Mouse (Mus musculus): ENCODE data around the gene Lrrc36. TPM values are rescaled to one million over a fixed set of nuclear protein-coding genes. Genes with fewer than 3 reads are reported as not detected.

Gene Lrrc36
- polyA plus RNA-seq, 1 experiment from 2014 or later = 0.38 TPM

GRCm38 (mm10) chr8:105509997-105510735 is 96.8 kb downstream of the Lrrc36 start:
- no peak overlapping the region for H3K9ac ChIP-seq (ENCODE audit: low read length)
- no peak overlapping the region for H3K4me2 ChIP-seq (ENCODE audit: low read length)
- H3K27ac ChIP-seq (replicated peaks in 1 of 2; ENCODE audit: control insufficient read depth in 1 of 2, insufficient read depth in 1 of 2, low read depth in 2 of 2, low read length in 2 of 2) = no peak overlapping the region
- no peak for ATAC-seq (ENCODE audit: insufficient number of reproducible peaks, insufficient read depth, low FRiP score, low read depth)
- H3K4me3 ChIP-seq (ENCODE audit: control insufficient read depth in 1 of 2, insufficient read depth in 1 of 2, low read depth in 1 of 2, low read length in 2 of 2) = no peak overlapping the region
- H3K27me3 ChIP-seq (ENCODE audit: control insufficient read depth, insufficient read depth, low read length) = no peaks in the 10 kb centered on the region
- H3K4me1 ChIP-seq (ENCODE audit: control insufficient read depth in 2 of 2, insufficient read depth in 2 of 2, low read length in 2 of 2) = peaks cover 0 to 6% of the 10 kb centered on the region in 2 experiments; a peak in 2 of 4 replicates
- WGBS = 49% methylated on average over 12 of the region's 12 CpGs
- no peaks in the 10 kb centered on the region for H3K9me3 ChIP-seq (ENCODE audit: control insufficient read depth, low read length)
- no peaks in the 10 kb centered on the region for H3K36me3 ChIP-seq (ENCODE audit: control insufficient read depth, insufficient read depth, low read length)

Other genes starting within 250 kb of the Lrrc36 start
- gene Cbfb, start 242.9 kb upstream of the Lrrc36 start, polyA plus RNA-seq (2014; fragmentation: Nextera tagmentation; extraction: Ambion mirVana) = 52.3 and 52.9 TPM in 2 replicates
- gene D230025D16Rik, start 188.4 kb upstream of the Lrrc36 start, polyA plus RNA-seq (2014; fragmentation: Nextera tagmentation; extraction: Ambion mirVana) = 21.2 and 21.8 TPM in 2 replicates
- 11.5 and 15.0 TPM in 2 replicates for gene B3gnt9, start 158.4 kb upstream of the Lrrc36 start, polyA plus RNA-seq (2014; fragmentation: Nextera tagmentation; extraction: Ambion mirVana)
- gene Tradd, start 149.0 kb upstream of the Lrrc36 start, polyA plus RNA-seq (2014; fragmentation: Nextera tagmentation; extraction: Ambion mirVana) = 15.2 and 18.0 TPM in 2 replicates
- 2.9 and 4.0 TPM in 2 replicates for gene Fbxl8, start 148.9 kb upstream of the Lrrc36 start, polyA plus RNA-seq (2014; fragmentation: Nextera tagmentation; extraction: Ambion mirVana)
- 0.27 TPM in 1 of 2 replicates, not detected in the other for gene Hsf4, start 143.8 kb upstream of the Lrrc36 start, polyA plus RNA-seq (2014; fragmentation: Nextera tagmentation; extraction: Ambion mirVana)
- gene Nol3, start 137.4 kb upstream of the Lrrc36 start, polyA plus RNA-seq (2014; fragmentation: Nextera tagmentation; extraction: Ambion mirVana) = 2.9 and 3.4 TPM in 2 replicates
- 4.0 and 7.2 TPM in 2 replicates for gene 4931428F04Rik, start 123.7 kb upstream of the Lrrc36 start, polyA plus RNA-seq (2014; fragmentation: Nextera tagmentation; extraction: Ambion mirVana)
- gene Exoc3l, start 117.5 kb upstream of the Lrrc36 start, polyA plus RNA-seq (2014; fragmentation: Nextera tagmentation; extraction: Ambion mirVana) = 13.7 and 14.7 TPM in 2 replicates
- 50.3 and 51.3 TPM in 2 replicates for gene E2f4, start 115.9 kb upstream of the Lrrc36 start, polyA plus RNA-seq (2014; fragmentation: Nextera tagmentation; extraction: Ambion mirVana)
- 3.4 TPM in 2 replicates for gene Elmo3, start 108.0 kb upstream of the Lrrc36 start, polyA plus RNA-seq (2014; fragmentation: Nextera tagmentation; extraction: Ambion mirVana)
- 1.2 and 1.4 TPM in 2 replicates for gene Lrrc29, start 87.3 kb upstream of the Lrrc36 start, polyA plus RNA-seq (2014; fragmentation: Nextera tagmentation; extraction: Ambion mirVana)
- 81.1 and 88.6 TPM in 2 replicates for gene Tmem208, start 87.2 kb upstream of the Lrrc36 start, polyA plus RNA-seq (2014; fragmentation: Nextera tagmentation; extraction: Ambion mirVana)
- gene Fhod1, start 65.6 kb upstream of the Lrrc36 start, polyA plus RNA-seq (2014; fragmentation: Nextera tagmentation; extraction: Ambion mirVana) = 2.2 and 2.3 TPM in 2 replicates
- gene Slc9a5, start 64.7 kb upstream of the Lrrc36 start, polyA plus RNA-seq (2014; fragmentation: Nextera tagmentation; extraction: Ambion mirVana) = 0.90 and 1.3 TPM in 2 replicates
- 0.11 and 0.23 TPM in 2 replicates for gene Plekhg4, start 40.3 kb upstream of the Lrrc36 start, polyA plus RNA-seq (2014; fragmentation: Nextera tagmentation; extraction: Ambion mirVana)
- not detected in 2 replicates for gene Kctd19, start 69 bp upstream of the Lrrc36 start, polyA plus RNA-seq (2014; fragmentation: Nextera tagmentation; extraction: Ambion mirVana)
- gene Tppp3, start 58.0 kb downstream of the Lrrc36 start, polyA plus RNA-seq (2014; fragmentation: Nextera tagmentation; extraction: Ambion mirVana) = 11.6 and 15.3 TPM in 2 replicates
- 21.8 and 24.5 TPM in 2 replicates for gene Zdhhc1, start 83.3 kb downstream of the Lrrc36 start, polyA plus RNA-seq (2014; fragmentation: Nextera tagmentation; extraction: Ambion mirVana)
- gene Hsd11b2, start 105.2 kb downstream of the Lrrc36 start, polyA plus RNA-seq (2014; fragmentation: Nextera tagmentation; extraction: Ambion mirVana) = 0.46 and 0.59 TPM in 2 replicates
- gene Atp6v0d1, start 152.5 kb downstream of the Lrrc36 start, polyA plus RNA-seq (2014; fragmentation: Nextera tagmentation; extraction: Ambion mirVana) = 59.1 and 64.5 TPM in 2 replicates
- 25.7 and 25.8 TPM in 2 replicates for gene Ripor1, start 191.7 kb downstream of the Lrrc36 start, polyA plus RNA-seq (2014; fragmentation: Nextera tagmentation; extraction: Ambion mirVana)
- gene Ctcf, start 223.0 kb downstream of the Lrrc36 start, polyA plus RNA-seq (2014; fragmentation: Nextera tagmentation; extraction: Ambion mirVana) = 54.7 and 62.5 TPM in 2 replicates
- 0.54 TPM in 2 replicates for gene Agrp, start 223.8 kb downstream of the Lrrc36 start, polyA plus RNA-seq (2014; fragmentation: Nextera tagmentation; extraction: Ambion mirVana)